Mouse (Mus musculus): ENCODE measurements around the gene Efnb1. TPM values are rescaled to one million over a fixed set of nuclear protein-coding genes. Genes with fewer than 3 reads are reported as not detected.

Efnb1 gene
- polyA plus RNA-seq, 1 experiment from 2014 or later, result 20.0 TPM

DNA sequence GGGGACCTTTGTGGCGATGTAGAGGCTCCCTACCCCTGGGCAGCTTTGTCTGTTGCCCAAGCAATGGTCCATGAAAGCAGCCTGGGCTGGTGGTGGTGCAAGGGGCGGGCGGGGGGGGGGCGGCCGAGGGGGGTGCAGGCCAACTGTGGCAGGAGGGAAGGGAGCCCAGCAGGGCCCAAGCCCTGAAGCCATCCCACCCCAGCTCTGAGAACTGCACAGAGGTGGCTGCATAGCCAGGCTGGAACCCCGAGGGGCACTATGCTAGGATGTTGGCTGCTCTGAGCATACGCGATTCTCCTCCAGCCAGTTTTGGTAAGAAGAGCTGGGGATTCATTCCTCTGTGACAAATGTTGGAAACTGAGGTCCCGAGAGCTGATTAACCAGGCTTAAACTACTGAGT lies 62.6 kb downstream of the Efnb1 start:
- peaks cover 36% of the 10 kb centered on the region for H3K4me1 ChIP-seq (replicated peaks)
- peak overlapping the region; percentile 37 for H3K4me3 ChIP-seq
- H3K9ac ChIP-seq, result peak overlapping the region; percentile 41
- H3K36me3 ChIP-seq, result no peaks in the 10 kb centered on the region
- 34% methylated on average over 8 of the region's 9 CpGs for WGBS
- no peaks in the 10 kb centered on the region for H3K27me3 ChIP-seq
- H3K9me3 ChIP-seq (replicated peaks), result no peaks in the 10 kb centered on the region
- no peak for ATAC-seq (replicated peaks; ENCODE audit: insufficient number of reproducible peaks, insufficient read depth, low FRiP score, low read depth)
- H3K4me2 ChIP-seq, result peak overlapping the region; percentile 57
- peak overlapping the region; percentile 97 for H3K27ac ChIP-seq

Other genes with a start within 250 kb of the Efnb1 start
- 9.1 and 11.1 TPM in 2 replicates for gene Ophn1, start 245.1 kb upstream of the Efnb1 start, polyA plus RNA-seq (2015; fragmentation: Nextera tagmentation; extraction: Ambion mirVana)
- gene Yipf6, start 199.8 kb upstream of the Efnb1 start, polyA plus RNA-seq (2015; fragmentation: Nextera tagmentation; extraction: Ambion mirVana), result 16.3 and 16.9 TPM in 2 replicates
- gene Stard8, start 132.9 kb upstream of the Efnb1 start, polyA plus RNA-seq (2015; fragmentation: Nextera tagmentation; extraction: Ambion mirVana), result 14.4 and 15.4 TPM in 2 replicates

All from heart, embryonic 15.5 days (tissue).